Mouse (Mus musculus) thymus, adult 2 months (tissue): ENCODE measurements at regions not wholly inside any gene's neighbourhood (a gene's known extent, or its start where the extent isn't known, plus 50 kb on each side); places are given as distances from the start of the nearest gene placed in this dataset.

ENCODE experiments used
- CTCF ChIP-seq: fragments of 200-500 bp; IDR thresholded peaks from 2 replicates; pipeline ENCODE4 v1.5.1; 2012; ENCODE audit warnings: mild to moderate bottlenecking, control low read depth, low read length, moderate library complexity, borderline replicate concordance; ENCODE audit not compliant: control insufficient read depth, poor library complexity, insufficient read depth; ENCODE audit errors: extremely low read depth
- POLR2A ChIP-seq: fragments of 200-500 bp; IDR thresholded peaks from 2 replicates; pipeline ENCODE4 v1.6.1; 2012; ENCODE audit warnings: mild to moderate bottlenecking, low read length, control low read depth, moderate library complexity; ENCODE audit not compliant: control insufficient read depth, poor library complexity, insufficient read depth; ENCODE audit errors: extremely low read depth

DNA sequence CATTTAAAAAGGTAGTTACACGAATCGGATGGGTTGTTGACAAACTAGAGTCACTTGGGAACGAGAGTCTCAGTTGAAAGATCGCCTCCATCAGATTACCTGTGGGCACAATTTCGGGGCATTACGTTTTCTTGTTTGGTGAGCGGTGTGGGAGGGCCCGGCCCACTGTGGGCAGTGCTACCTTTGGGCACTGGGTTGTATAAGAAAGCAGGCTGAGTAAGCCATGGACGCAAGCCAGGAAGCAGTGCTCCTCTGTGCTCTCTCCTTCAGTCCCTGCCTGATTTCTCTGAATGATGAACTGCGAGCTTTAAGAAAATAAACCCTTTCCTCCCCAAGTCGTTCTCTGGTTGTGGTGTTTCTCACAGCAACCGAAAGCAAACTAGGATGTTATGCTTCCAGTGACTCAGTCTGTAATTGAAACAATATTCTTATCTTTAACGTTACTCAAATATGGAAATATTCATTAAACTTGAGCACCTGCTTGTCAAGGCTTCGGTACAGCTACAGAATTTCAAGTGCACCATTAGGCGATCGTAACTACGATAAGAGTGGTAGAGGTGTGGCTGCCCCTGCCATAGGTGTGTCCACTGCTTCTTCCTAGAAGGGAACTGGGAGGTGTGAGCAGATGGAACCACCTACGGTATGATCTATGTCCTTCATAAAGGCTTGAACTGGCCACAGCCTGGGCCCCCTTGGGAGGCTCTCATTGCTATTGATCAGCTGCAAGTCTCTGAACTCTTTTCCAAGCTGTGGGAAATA, 119.2 kb upstream of the Tsc22d1 start:
- TF ChIP-seq CTCF (no peak), POLR2A (no peak)
